Mouse (Mus musculus) cerebellum, adult 2 months (tissue): Measurements from ENCODE around the gene Nos3.

Source experiments
- CTCF ChIP-seq: fragments of 200-500 bp; IDR thresholded peaks from 2 replicates; pipeline ENCODE4 v1.5.1; 2011; ENCODE audit warnings: low read depth, mild to moderate bottlenecking, control low read depth, low read length, moderate library complexity, borderline replicate concordance; ENCODE audit not compliant: insufficient read depth
- POLR2A ChIP-seq: fragments of 200-500 bp; IDR thresholded peaks from 2 replicates; pipeline ENCODE4 v1.6.1; 2011; ENCODE audit warnings: low read length, control low read depth, borderline replicate concordance; ENCODE audit not compliant: insufficient read depth

DNA sequence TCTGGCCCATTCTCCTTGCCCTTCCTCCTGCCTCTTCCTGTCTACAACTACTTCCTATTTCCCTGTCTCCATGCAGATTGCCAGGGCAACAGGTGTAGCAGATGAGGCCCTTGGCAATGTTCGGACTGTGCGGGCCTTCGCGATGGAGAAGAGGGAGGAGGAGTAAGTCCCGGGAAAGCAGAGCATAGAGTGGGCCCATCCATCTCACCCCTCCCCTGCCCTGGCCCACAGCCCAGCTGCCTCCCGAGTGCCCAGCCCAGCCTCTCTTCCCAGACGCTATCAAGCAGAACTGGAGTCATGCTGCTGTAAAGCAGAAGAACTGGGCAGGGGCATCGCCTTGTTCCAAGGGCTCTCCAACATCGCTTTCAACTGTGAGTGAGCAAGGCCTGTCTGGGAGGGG is 37.4 kb downstream of the Nos3 start:
- TF ChIP-seq CTCF (no peak), POLR2A (no peak)
